Mouse (Mus musculus): ENCODE data around the gene Fut7. TPM values are rescaled to one million over a fixed set of nuclear protein-coding genes. Genes with fewer than 3 reads are reported as not detected.
A peak's percentile ranks its signal among the peaks of the same experiment; 100 is the strongest.

The Fut7 gene
- polyA plus RNA-seq, 1 experiment from 2014 or later: 0.97 TPM

DNA sequence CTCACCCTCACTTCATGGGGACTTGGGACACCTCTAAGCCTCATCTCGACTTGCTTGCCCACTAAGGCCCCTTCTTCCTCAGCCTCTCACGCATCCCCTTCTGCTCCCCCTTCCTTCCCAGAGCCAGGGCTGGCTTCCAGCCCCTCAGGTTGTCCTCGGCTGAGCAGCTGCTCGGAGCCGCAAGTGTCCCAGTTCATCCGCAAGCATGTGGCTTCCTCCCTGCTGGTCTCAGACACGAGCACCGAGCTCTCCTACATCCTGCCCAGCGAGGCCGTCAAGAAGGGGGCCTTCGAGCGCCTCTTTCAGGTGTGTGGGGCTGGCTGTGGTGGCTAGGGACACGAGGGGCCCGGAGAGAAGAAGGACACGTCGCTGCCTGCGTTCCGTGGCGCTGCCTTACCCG, 18.0 kb downstream of the Fut7 start:
- Histone ChIP-seq H3K9me3 (replicated peaks) (no peaks in the 10 kb centered on the region), H3K36me3 (peaks cover 12% of the 10 kb centered on the region; the same call in 1 of the 2 replicates), H3K4me3 (replicated peaks) (no peak overlapping the region), H3K27ac (no peak overlapping the region), H3K4me1 (replicated peaks) (no peaks in the 10 kb centered on the region), H3K9ac (no peak overlapping the region), H3K27me3 (no peaks in the 10 kb centered on the region), H3K4me2 (no peak overlapping the region)
- WGBS (ENCODE audit: insufficient replicate concordance): 76% methylated on average over 20 of the region's 20 CpGs
- DNase-seq (no peak), ATAC-seq (ENCODE audit: low read depth) (no peak)

DNA sequence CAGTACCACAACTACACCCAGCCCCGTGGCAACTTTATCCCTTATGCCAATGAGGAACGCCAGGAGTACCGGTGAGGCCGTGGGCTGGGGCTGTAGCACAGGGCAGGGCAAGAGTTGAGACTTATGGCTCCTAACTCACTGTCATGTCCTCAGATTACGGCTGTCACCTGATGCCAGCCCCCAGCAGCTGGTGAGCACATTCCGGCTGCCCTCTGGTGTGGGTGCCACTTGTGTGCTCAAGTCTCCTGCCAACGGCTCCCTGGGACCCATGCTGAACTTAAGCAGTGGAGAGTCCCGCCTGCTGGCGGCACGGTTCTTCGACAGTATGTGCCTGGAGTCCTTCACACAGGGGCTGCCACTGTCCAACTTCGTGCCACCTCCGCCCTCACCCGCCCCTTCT, 19.6 kb downstream of the Fut7 start:
- Histone ChIP-seq H3K4me2 (no peak overlapping the region), H3K27me3 (no peaks in the 10 kb centered on the region), H3K9ac (no peak overlapping the region), H3K4me3 (replicated peaks) (no peak overlapping the region), H3K9me3 (replicated peaks) (no peaks in the 10 kb centered on the region), H3K27ac (no peak overlapping the region), H3K4me1 (replicated peaks) (no peaks in the 10 kb centered on the region), H3K36me3 (peaks cover 15% of the 10 kb centered on the region; the same call in 1 of the 2 replicates)
- 83% methylated on average over 14 of the region's 14 CpGs for WGBS (ENCODE audit: insufficient replicate concordance)
- no peak for DNase-seq
- ATAC-seq (ENCODE audit: low read depth): no peak

DNA sequence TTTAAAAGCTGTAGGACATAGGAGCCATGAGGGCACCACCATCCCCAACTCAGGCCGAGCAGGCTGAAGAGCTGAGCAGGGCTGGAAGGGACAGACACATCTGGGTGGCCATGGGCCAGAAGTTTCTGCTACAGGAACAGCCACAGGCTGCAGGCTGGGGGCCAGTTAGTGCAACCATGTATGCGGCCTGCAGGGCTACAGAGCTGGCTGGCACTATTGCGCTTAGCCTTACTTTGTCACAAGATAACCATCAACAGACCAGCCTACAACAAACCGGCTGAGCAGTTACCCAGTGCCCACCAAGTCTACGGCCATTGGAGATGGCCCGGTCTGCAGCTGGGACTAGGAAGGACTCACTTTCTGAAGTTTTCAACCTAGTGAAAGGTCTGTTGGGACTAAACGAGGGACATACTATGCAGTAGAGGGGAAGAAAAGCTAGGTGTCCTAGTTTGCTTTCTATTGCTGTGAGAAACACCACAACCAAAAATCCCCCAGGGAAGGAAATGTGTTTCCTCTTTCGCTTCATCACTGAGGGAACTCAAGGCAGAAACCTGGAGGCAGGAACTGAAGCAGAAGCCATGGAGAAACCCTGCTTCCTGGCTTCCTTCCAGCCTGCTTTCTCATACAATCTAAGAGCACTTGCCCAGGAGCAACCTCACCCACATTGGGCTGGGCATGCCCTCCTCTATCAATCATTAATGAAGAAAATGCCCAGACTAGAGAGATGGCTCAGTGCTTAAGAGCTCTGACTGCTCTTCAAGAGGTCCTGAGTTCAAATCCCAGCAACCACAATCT, 28.0 kb downstream of the Fut7 start:
- ATAC-seq (ENCODE audit: low read depth) (no peak), DNase-seq (no peak)
- no peak overlapping the region for H3K4me2 ChIP-seq
- no peaks in the 10 kb centered on the region for H3K27me3 ChIP-seq
- H3K27ac ChIP-seq: no peak overlapping the region
- H3K4me3 ChIP-seq (replicated peaks): no peak overlapping the region
- no peak overlapping the region for H3K9ac ChIP-seq
- 0 out of 2 replicates have a peak, but pooled peaks cover 5% of the 10 kb centered on the region for H3K36me3 ChIP-seq
- H3K4me1 ChIP-seq (replicated peaks): peaks cover under 1% of the 10 kb centered on the region; the same call in 1 of the 2 replicates
- 51% methylated on average over 8 of the region's 8 CpGs for WGBS (ENCODE audit: insufficient replicate concordance)
- no peaks in the 10 kb centered on the region for H3K9me3 ChIP-seq (replicated peaks)

- no peaks in the 10 kb centered on the region; the same call in 1 of the 2 replicates for H3K36me3 ChIP-seq
- H3K4me1 ChIP-seq (replicated peaks): peaks cover 12% of the 10 kb centered on the region
- no peaks in the 10 kb centered on the region for H3K27me3 ChIP-seq
- H3K4me3 ChIP-seq (replicated peaks): no peak overlapping the region
- no peaks in the 10 kb centered on the region for H3K9me3 ChIP-seq (replicated peaks)
- 32% methylated on average over 1 of the region's 1 CpGs for WGBS (ENCODE audit: insufficient replicate concordance)
- no peak for ATAC-seq (ENCODE audit: low read depth)
- no peak overlapping the region for H3K9ac ChIP-seq
- no peak overlapping the region for H3K27ac ChIP-seq
- no peak for DNase-seq
- no peak overlapping the region for H3K4me2 ChIP-seq
These were observed 29.9 kb downstream of the Fut7 start for GRCm38 (mm10) chr2:25452951-25453350.

DNA sequence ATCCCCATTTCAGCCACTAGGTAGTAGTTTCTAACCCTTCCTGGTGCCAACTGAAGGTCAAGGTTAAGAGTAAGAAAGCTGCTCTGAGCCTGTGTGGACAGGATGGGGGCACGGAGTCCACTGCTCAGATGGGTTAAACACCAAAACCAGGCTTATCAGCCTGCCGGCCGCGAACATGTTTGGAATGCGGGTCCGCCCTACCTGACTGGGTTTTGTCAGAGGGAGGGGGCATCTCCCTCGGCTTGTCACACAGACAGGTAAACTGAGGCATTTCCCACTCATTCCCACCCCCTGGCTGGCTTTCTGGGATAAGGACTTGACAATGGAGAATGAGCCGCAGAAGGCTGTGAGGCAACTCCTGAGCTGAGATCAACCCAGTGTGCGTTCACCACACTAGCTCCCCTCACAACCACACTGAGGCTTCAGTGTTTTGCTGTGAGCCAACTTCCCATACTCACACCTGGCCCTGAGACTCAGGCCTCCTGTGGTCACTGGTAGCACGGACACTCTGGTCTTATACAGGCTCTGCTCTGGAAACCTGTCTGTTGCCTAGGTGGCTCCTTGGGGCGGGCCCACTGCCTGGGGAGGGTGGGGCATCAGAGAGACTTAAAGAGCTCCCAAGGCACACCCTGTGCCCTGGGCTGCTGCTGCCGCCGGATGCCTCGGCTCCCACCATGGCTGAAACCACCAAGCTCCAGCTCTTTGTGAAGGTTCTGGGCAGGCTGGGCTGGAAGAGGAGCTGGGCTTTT, 33.3 kb downstream of the Fut7 start, which contains the start of gene Clic3:
Gene Clic3, plus strand, starts transcription at position 634 of the 749 bp plus-strand sequence.
- H3K4me2 ChIP-seq: no peak within 1 kb of the TSS
- 54% methylated on average over 14 of the region's 14 CpGs for WGBS (ENCODE audit: insufficient replicate concordance)
- ATAC-seq (ENCODE audit: low read depth) (no peak), DNase-seq (no peak)
- no peak within 1 kb of the TSS for H3K27ac ChIP-seq
- H3K9ac ChIP-seq: no peak within 1 kb of the TSS
- peaks cover 35% of the 10 kb centered on the region for H3K4me1 ChIP-seq (replicated peaks)
- H3K4me3 ChIP-seq (replicated peaks): no peak within 1 kb of the TSS
- no peaks in the 10 kb centered on the region for H3K27me3 ChIP-seq
- H3K9me3 ChIP-seq (replicated peaks): no peaks in the 10 kb centered on the region
- H3K36me3 ChIP-seq: peaks cover 5% of the 10 kb centered on the region

DNA sequence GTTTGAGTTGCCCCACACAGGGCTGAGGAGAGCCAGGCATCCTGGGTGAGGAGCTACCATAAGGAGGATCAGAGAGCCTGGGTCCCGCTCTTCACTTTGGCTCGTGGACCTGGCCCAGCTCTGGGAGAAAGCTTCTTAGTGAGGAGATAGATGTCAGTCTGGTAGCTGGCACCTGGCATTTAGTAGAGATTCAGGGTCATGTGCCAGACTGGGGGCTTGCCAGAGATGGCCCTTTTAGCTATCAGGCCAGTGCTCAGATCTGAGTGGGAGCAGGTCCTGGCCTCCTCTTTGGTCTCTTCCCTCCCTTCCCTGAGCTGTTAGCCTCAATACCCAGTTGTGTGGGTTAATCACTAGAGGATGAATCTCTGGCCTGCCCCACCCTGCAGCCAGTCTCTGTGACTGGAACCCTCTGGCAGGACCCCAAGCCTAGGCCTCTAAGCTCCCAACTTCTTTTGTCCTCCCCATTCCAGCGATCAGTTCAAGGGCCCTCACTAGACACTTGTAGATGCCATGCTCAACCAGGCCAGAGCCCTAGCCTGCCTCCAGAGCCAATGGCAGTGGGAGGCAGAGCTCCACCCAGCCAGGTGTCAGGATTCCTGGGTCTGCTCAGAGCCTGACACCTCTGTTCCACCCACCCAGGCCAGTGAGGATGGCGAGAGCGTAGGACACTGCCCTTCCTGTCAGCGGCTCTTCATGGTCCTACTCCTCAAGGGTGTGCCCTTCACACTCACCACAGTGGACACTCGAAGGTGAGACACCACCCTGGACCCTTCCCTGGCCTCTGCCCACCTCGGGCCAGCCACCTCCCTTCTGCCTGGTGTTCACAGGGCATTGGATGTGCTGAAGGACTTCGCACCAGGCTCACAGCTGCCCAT, 34.2 kb downstream of the Fut7 start:
- 73% methylated on average over 9 of the region's 9 CpGs for WGBS (ENCODE audit: insufficient replicate concordance)
- ATAC-seq (ENCODE audit: low read depth): no peak
- Histone ChIP-seq H3K9me3 (replicated peaks) (no peaks in the 10 kb centered on the region), H3K27ac (no peak overlapping the region), H3K36me3 (peaks cover 5% of the 10 kb centered on the region), H3K4me2 (no peak overlapping the region), H3K4me3 (replicated peaks) (no peak overlapping the region), H3K4me1 (replicated peaks) (peaks cover 40% of the 10 kb centered on the region), H3K9ac (no peak overlapping the region), H3K27me3 (no peaks in the 10 kb centered on the region)
- DNase-seq: no peak

- H3K4me2 ChIP-seq: no peak overlapping the region
- DNase-seq (no peak), ATAC-seq (ENCODE audit: low read depth) (no peak)
- no peak overlapping the region for H3K27ac ChIP-seq
- WGBS (ENCODE audit: insufficient replicate concordance): 75% methylated on average over 5 of the region's 5 CpGs
- peaks cover 5% of the 10 kb centered on the region for H3K36me3 ChIP-seq
- H3K9ac ChIP-seq: no peak overlapping the region
- no peaks in the 10 kb centered on the region for H3K9me3 ChIP-seq (replicated peaks)
- peaks cover 40% of the 10 kb centered on the region for H3K4me1 ChIP-seq (replicated peaks)
- H3K27me3 ChIP-seq: no peaks in the 10 kb centered on the region
- H3K4me3 ChIP-seq (replicated peaks): no peak overlapping the region
These were observed 35.8 kb downstream of the Fut7 start for GRCm38 (mm10) chr2:25458911-25459310.

DNA sequence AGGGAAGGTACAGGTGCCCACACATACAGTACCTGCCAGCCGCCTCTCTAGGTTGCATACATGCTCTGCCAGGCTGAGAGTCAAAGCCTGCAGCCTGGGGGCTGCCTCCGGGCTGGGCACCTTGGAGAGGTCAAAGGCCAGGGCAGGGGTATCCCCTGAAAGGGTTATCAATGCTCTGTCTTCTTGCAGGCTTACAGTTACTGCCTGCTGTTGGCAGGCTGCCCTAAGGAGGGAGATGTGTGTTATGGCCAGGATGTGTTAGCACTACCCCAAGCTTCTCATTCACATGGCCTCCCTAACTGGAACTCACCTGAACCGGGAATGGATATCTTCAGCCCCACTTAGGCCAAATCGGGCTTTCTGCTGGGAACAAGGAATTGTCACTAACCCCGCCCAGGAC, 37.1 kb downstream of the Fut7 start:
- peaks cover 5% of the 10 kb centered on the region for H3K36me3 ChIP-seq
- no peaks in the 10 kb centered on the region for H3K9me3 ChIP-seq (replicated peaks)
- no peak for ATAC-seq (ENCODE audit: low read depth)
- DNase-seq: no peak
- WGBS (ENCODE audit: insufficient replicate concordance): 39% methylated on average over 5 of the region's 5 CpGs
- H3K27me3 ChIP-seq: no peaks in the 10 kb centered on the region
- H3K4me2 ChIP-seq: peak overlapping the region; percentile 96
- H3K27ac ChIP-seq: peak overlapping the region; percentile 89
- peaks cover 45% of the 10 kb centered on the region for H3K4me1 ChIP-seq (replicated peaks)
- peak overlapping the region; percentile 78 for H3K4me3 ChIP-seq (replicated peaks)
- H3K9ac ChIP-seq: peak overlapping the region; percentile 85

DNA sequence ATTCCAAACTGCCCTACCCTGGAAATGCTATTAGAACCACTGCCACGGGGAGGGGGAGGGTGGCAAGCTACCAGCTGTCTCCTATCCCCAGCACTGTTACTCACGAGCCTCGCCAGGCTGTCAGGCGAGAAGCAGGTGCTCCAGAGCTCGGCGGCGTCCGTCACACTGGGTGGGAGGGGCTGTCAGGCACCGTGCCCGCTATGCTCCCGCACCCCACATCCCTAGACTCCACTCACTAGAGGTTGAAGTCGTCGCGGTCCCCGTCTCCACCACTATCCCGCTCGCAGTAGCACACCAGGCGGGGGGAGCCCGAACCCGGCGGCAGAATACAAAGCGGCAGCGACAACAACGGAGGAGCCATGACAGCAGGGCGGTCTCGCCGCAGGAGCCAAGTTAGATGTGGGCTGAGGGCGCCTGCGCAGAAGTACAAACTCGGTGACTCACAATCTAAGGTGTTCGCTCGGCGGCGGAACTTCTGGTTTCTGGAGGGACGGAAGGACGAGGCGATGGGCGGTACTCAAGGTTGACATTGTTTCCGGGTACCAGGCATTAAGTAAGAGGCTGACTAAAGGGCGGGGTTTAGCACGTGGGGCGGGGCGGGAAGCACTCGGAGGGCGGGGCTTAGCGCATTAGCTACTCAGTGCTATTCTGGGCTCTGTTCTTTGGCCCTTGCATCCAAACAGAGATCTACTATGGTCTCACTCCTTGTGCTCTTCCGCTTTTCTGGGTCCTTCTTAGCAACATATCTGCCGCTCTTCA, 37.7 kb downstream of the Fut7 start, which contains the start of gene Paxx:
Gene Paxx, minus strand, starts transcription at position 544 of the 759 bp plus-strand sequence.
- Histone ChIP-seq H3K4me1 (replicated peaks) (peaks cover 51% of the 10 kb centered on the region), H3K36me3 (peaks cover 5% of the 10 kb centered on the region), H3K27me3 (no peaks in the 10 kb centered on the region), H3K27ac (peak within 1 kb of the TSS; percentile 89), H3K4me2 (peak within 1 kb of the TSS; percentile 96), H3K4me3 (replicated peaks) (peak within 1 kb of the TSS; percentile 78), H3K9me3 (replicated peaks) (no peaks in the 10 kb centered on the region), H3K9ac (peak within 1 kb of the TSS; percentile 85)
- under 1% methylated on average over 48 of the region's 48 CpGs for WGBS (ENCODE audit: insufficient replicate concordance)
- DNase-seq (peak; percentile 88), ATAC-seq (ENCODE audit: low read depth) (peak; percentile 88)

DNA sequence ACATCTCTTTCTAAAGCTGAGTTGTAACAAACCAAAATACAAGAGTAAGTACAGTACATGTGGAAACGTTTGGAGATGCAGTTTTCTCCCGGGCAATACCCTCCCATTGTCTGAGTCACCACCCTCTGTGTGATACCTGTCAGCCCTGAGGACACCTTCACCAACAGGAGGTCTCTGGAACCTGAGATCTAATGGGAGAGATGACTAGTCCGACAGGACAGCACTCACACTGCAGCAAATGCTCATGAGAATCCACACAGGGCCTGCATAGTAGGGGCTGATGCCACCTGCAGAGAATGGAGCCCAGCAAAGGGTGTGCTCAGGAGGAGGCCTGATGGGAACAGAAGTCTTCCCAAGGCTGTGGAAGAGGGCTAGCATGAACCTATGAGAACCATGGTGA, 38.3 kb downstream of the Fut7 start:
- 19% methylated on average over 3 of the region's 3 CpGs for WGBS (ENCODE audit: insufficient replicate concordance)
- Histone ChIP-seq H3K27me3 (no peaks in the 10 kb centered on the region), H3K9me3 (replicated peaks) (no peaks in the 10 kb centered on the region), H3K4me2 (peak overlapping the region; percentile 96), H3K4me1 (replicated peaks) (peaks cover 50% of the 10 kb centered on the region), H3K9ac (peak overlapping the region; percentile 28; the same call in 1 of the 2 replicates), H3K27ac (peak overlapping the region; percentile 79), H3K36me3 (peaks cover 5% of the 10 kb centered on the region), H3K4me3 (replicated peaks) (peak overlapping the region; percentile 78)
- no peak for ATAC-seq (ENCODE audit: low read depth)
- DNase-seq: no peak
